Mouse (Mus musculus) MEL (cell line): Measurements from ENCODE around the gene Uaca. TPM values are rescaled to one million over a fixed set of nuclear protein-coding genes. Genes with fewer than 3 reads are reported as not detected.

ENCODE experiments used
- DNase-seq: peaks from one replicate; pipeline ENCODE4 v3.0.0; 2011; ENCODE audit warnings: low read depth, low spot score
- H3K27ac ChIP-seq: 2 replicates; pipeline ENCODE4 v1.5.1; 2012; ENCODE audit warnings: low read depth, mild to moderate bottlenecking, control low read depth, low read length, moderate library complexity; ENCODE audit not compliant: control insufficient read depth
- H3K27me3 ChIP-seq, 2 experiments: fragments of 150-350 bp in 1 of 2; sonication (generic) in 1 of 2; 2 replicates each; pipeline ENCODE4 v1.6.1; 2012; ENCODE audit warnings: low read length in 2 of 2, mild to moderate bottlenecking in 2 of 2, improper control_type of control experiment in 1 of 2, moderate library complexity in 1 of 2; ENCODE audit not compliant: insufficient read depth in 2 of 2, control insufficient read depth in 1 of 2
- H3K36me3 ChIP-seq, 2 experiments: 2 replicates each; pipeline ENCODE4 v1.6.1; 2012 to 2014; ENCODE audit warnings: low read length in 2 of 2, improper control_type of control experiment in 1 of 2, inconsistent platforms in 1 of 2, mild to moderate bottlenecking in 1 of 2; ENCODE audit not compliant: insufficient read depth in 2 of 2, control insufficient read depth in 1 of 2
- H3K4me1 ChIP-seq, 2 experiments: fragments of 150-350 bp in 1 of 2; sonication (generic) in 1 of 2; 2 replicates each; pipeline ENCODE4 v1.6.1; 2012; ENCODE audit warnings: low read length in 2 of 2, improper control_type of control experiment in 1 of 2, mild to moderate bottlenecking in 1 of 2; ENCODE audit not compliant: insufficient read depth in 2 of 2, control insufficient read depth in 1 of 2
- H3K4me3 ChIP-seq, 2 experiments: fragments of 150-350 bp in 1 of 2; sonication (generic) in 1 of 2; 2 replicates each; pipeline ENCODE4 v1.5.1; 2012; ENCODE audit warnings: low read depth in 2 of 2, low read length in 2 of 2, mild to moderate bottlenecking in 2 of 2, moderate library complexity in 2 of 2, control low read depth in 1 of 2, improper control_type of control experiment in 1 of 2; ENCODE audit not compliant: control insufficient read depth in 1 of 2, insufficient read depth in 1 of 2
- H3K79me2 ChIP-seq: 2 replicates; pipeline ENCODE4 v1.6.1; 2012; ENCODE audit warnings: mild to moderate bottlenecking, low read length, moderate library complexity; ENCODE audit not compliant: control insufficient read depth, poor library complexity, insufficient read depth
- H3K9ac ChIP-seq: 2 replicates; pipeline ENCODE4 v1.6.1; 2012; ENCODE audit warnings: low read depth, mild to moderate bottlenecking, control low read depth, low read length, moderate library complexity; ENCODE audit not compliant: control insufficient read depth, poor library complexity, severe bottlenecking
- H3K9me3 ChIP-seq: fragments of 150-350 bp; sonication (generic); replicated peaks from 2 replicates; pipeline ENCODE4 v1.6.1; 2012; ENCODE audit warnings: mild to moderate bottlenecking, low read length, improper control_type of control experiment, moderate library complexity; ENCODE audit not compliant: insufficient read depth
- CHD2 ChIP-seq: IDR thresholded peaks from 2 replicates; pipeline ENCODE4 v1.6.1; 2011; ENCODE audit warnings: low read length, improper control_type of control experiment
- CTCF ChIP-seq, 3 experiments: IDR thresholded peaks in 2 of 3; conservative IDR thresholded peaks in 1 of 3; 2 replicates each; pipeline ENCODE4 v1.5.1; 2011 to 2012; ENCODE audit warnings: low read length in 3 of 3, low read depth in 2 of 3, mild to moderate bottlenecking in 2 of 3, improper control_type of control experiment in 1 of 3, inconsistent platforms in 1 of 3, mixed read lengths in 1 of 3, moderate library complexity in 1 of 3; ENCODE audit not compliant: control insufficient read depth in 1 of 3, insufficient read depth in 1 of 3, poor library complexity in 1 of 3, severe bottlenecking in 1 of 3
- E2F4 ChIP-seq: IDR thresholded peaks from 2 replicates; pipeline ENCODE4 v1.6.1; 2011; ENCODE audit warnings: low read depth, low read length, improper control_type of control experiment, borderline replicate concordance
- ELF1 ChIP-seq: IDR thresholded peaks from 2 replicates; pipeline ENCODE4 v1.6.1; 2014; ENCODE audit warnings: low read depth, mild to moderate bottlenecking, inconsistent platforms, low read length, improper control_type of control experiment, moderate library complexity
- EP300 ChIP-seq, 2 experiments: IDR thresholded peaks; 2 replicates each; pipeline ENCODE4 v1.6.1; 2011; ENCODE audit warnings: improper control_type of control experiment in 2 of 2, low read length in 2 of 2, low read depth in 1 of 2, mild to moderate bottlenecking in 1 of 2
- ETS1 ChIP-seq: IDR thresholded peaks from 2 replicates; pipeline ENCODE4 v1.6.1; 2012; ENCODE audit warnings: low read depth, mild to moderate bottlenecking, inconsistent platforms, low read length, improper control_type of control experiment, moderate library complexity
- GABPA ChIP-seq: IDR thresholded peaks from 2 replicates; pipeline ENCODE4 v1.6.1; 2012; ENCODE audit warnings: low read depth, mild to moderate bottlenecking, inconsistent platforms, low read length, improper control_type of control experiment, moderate library complexity
- GATA1 ChIP-seq: IDR thresholded peaks from 2 replicates; pipeline ENCODE4 v1.6.1; 2011; ENCODE audit warnings: low read depth, low read length, improper control_type of control experiment
- HCFC1 ChIP-seq: IDR thresholded peaks from 2 replicates; pipeline ENCODE4 v1.6.1; 2012; ENCODE audit warnings: low read depth, mild to moderate bottlenecking, inconsistent platforms, low read length, improper control_type of control experiment, moderate library complexity
- MAFK ChIP-seq: IDR thresholded peaks from 2 replicates; pipeline ENCODE4 v1.6.1; 2011; ENCODE audit warnings: low read depth, mild to moderate bottlenecking, low read length, improper control_type of control experiment, borderline replicate concordance
- MAX ChIP-seq: IDR thresholded peaks from 2 replicates; pipeline ENCODE4 v1.6.1; 2011; ENCODE audit warnings: low read length, improper control_type of control experiment
- MAZ ChIP-seq: IDR thresholded peaks from 2 replicates; pipeline ENCODE4 v1.6.1; 2012; ENCODE audit warnings: low read depth, mild to moderate bottlenecking, inconsistent platforms, low read length, improper control_type of control experiment
- NELFE ChIP-seq: IDR thresholded peaks from 2 replicates; pipeline ENCODE4 v1.6.1; 2011; ENCODE audit warnings: low read depth, low read length, improper control_type of control experiment
- POLR2A ChIP-seq, 2 experiments: IDR thresholded peaks; 2 replicates each; pipeline ENCODE4 v1.6.1; 2011 to 2012; ENCODE audit warnings: low read length in 2 of 2, mild to moderate bottlenecking in 2 of 2, control low read depth in 1 of 2, improper control_type of control experiment in 1 of 2, low read depth in 1 of 2, moderate library complexity in 1 of 2; ENCODE audit not compliant: control insufficient read depth in 1 of 2, insufficient read depth in 1 of 2, poor library complexity in 1 of 2
- POLR2AphosphoS2 ChIP-seq: IDR thresholded peaks from 2 replicates; pipeline ENCODE4 v1.6.1; 2011; ENCODE audit warnings: low read length, improper control_type of control experiment
- POLR2AphosphoS5 ChIP-seq: IDR thresholded peaks from 2 replicates; pipeline ENCODE4 v1.6.1; 2012; ENCODE audit warnings: low read depth, borderline replicate concordance, mild to moderate bottlenecking, inconsistent platforms, low read length, moderate library complexity, mixed read lengths
- RAD21 ChIP-seq: IDR thresholded peaks from 2 replicates; pipeline ENCODE4 v1.6.1; 2011; ENCODE audit warnings: mild to moderate bottlenecking, low read depth, low read length, improper control_type of control experiment
- TAL1 ChIP-seq: IDR thresholded peaks from 2 replicates; pipeline ENCODE4 v1.6.1; 2012; ENCODE audit warnings: mild to moderate bottlenecking, inconsistent platforms, low read length, moderate library complexity, mixed read lengths
- TBP ChIP-seq: IDR thresholded peaks from 2 replicates; pipeline ENCODE4 v1.8.0; 2011; ENCODE audit warnings: low read depth, low read length, improper control_type of control experiment
- USF2 ChIP-seq, 2 experiments: IDR thresholded peaks; 2 replicates each; pipeline ENCODE4 v1.6.1; 2011 to 2012; ENCODE audit warnings: improper control_type of control experiment in 2 of 2, low read length in 2 of 2, borderline replicate concordance in 1 of 2, inconsistent platforms in 1 of 2, low read depth in 1 of 2, mild to moderate bottlenecking in 1 of 2; ENCODE audit not compliant: insufficient read depth in 1 of 2
- ZC3H11A ChIP-seq: IDR thresholded peaks from 2 replicates; pipeline ENCODE4 v1.6.1; 2012; ENCODE audit warnings: low read depth, mild to moderate bottlenecking, inconsistent platforms, low read length, improper control_type of control experiment
- ZKSCAN1 ChIP-seq: IDR thresholded peaks from 2 replicates; pipeline ENCODE4 v1.6.1; 2012; ENCODE audit warnings: low read depth, mild to moderate bottlenecking, inconsistent platforms, low read length, improper control_type of control experiment, moderate library complexity
- ZMIZ1 ChIP-seq: IDR thresholded peaks from 2 replicates; pipeline ENCODE4 v1.6.1; 2012; ENCODE audit warnings: low read depth, mild to moderate bottlenecking, inconsistent platforms, low read length, improper control_type of control experiment, moderate library complexity
- polyA plus RNA-seq, 2 experiments: library from polyadenylated mRNA; stranded (reverse) in 1 of 2; unstranded in 1 of 2; fragments of >175 nt in 1 of 2; fragments of >200 nt in 1 of 2; gene quantifications; 2 replicates each; pipeline versions ENCODE4 v1.2.1 to v1.2.4; 2012; ENCODE audit warnings: low replicate concordance in 2 of 2, low read depth in 1 of 2; ENCODE audit not compliant: insufficient read length in 2 of 2, insufficient read depth in 1 of 2, missing spikeins in 1 of 2
- total RNA-seq: library from RNA; depleted of rRNA; stranded (reverse); fragments of 300-350 nt; gene quantifications from 2 replicates; pipeline ENCODE4 v1.2.3, GENCODE M21; 2012

Uaca gene
- total and polyA plus RNA-seq, 3 experiments = 10.9 to 11.4 TPM; not detected in 1

DNA sequence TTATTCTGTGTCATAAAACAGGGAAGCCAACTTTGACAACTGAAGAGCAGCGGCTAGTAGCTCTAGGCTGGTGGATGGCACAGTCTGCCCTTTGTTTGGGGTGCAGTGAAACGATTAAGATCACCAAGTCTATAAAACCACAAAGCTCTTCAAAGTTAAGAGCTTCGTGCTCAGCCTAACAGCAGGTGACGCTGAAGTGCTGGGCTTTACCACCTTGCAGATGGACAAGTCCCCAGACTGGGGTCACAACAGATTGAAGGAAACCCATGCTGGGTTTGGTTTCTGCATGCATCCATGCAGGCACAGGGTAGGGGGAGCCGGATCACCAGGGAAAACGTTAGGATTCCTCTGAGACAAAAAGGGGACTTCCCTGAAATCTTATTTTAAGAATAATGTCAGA, 47.8 kb upstream of the Uaca start:
- H3K27me3 ChIP-seq = peaks cover 2 to 5% of the 10 kb centered on the region in 2 experiments; a peak in 3 of 4 replicates
- no peaks in the 10 kb centered on the region for H3K4me1 ChIP-seq
- no peaks in the 10 kb centered on the region for H3K36me3 ChIP-seq
- H3K79me2 ChIP-seq = no peaks in the 10 kb centered on the region
- H3K9ac ChIP-seq = no peak overlapping the region
- no peak for TF ChIP-seq MAFK
- no peak for TF ChIP-seq GABPA
- no peak for TF ChIP-seq E2F4
- no peak for TF ChIP-seq CTCF (IDR thresholded peaks at IDR 0.05 in 2 of 3, conservative IDR thresholded peaks at IDR 0.05 in 1 of 3; ENCODE audit: control insufficient read depth in 1 of 3, insufficient read depth in 1 of 3, low read depth in 2 of 3, low read length in 3 of 3, poor library complexity in 1 of 3, severe bottlenecking in 1 of 3)
- TF ChIP-seq, all 39 proteins: peak for 0
- no peaks in the 10 kb centered on the region for H3K9me3 ChIP-seq
- no peak overlapping the region for H3K4me3 ChIP-seq
- H3K27ac ChIP-seq = no peak overlapping the region
- DNase-seq = no peak

DNA sequence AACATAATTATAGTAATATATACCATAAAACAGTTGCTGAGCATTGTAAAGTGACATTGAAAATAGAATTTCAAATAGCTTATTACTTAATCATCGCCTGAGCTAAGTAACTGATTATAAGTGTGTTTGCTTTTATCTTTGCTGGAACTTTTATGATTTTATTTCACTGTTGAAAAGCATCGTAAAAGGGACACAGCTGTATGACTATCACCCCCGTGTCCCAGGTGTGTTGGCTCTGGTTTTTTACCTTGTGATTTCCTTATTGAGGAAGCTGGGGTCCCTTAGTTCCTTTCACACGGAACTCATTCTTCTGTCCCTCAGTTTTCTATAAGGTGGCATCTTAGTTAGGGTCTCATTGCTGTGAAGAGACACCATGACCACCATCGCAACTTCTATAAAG, 46.7 kb upstream of the Uaca start:
- no peak overlapping the region for H3K9ac ChIP-seq
- TF ChIP-seq ETS1 = no peak
- TF ChIP-seq ELF1 = no peak
- TF ChIP-seq EP300 (IDR thresholded peaks at IDR 0.05; ENCODE audit: low read depth in 1 of 2, low read length in 2 of 2) = no peak
- TF ChIP-seq ZMIZ1 = no peak
- TF ChIP-seq ZKSCAN1 = no peak
- TF ChIP-seq POLR2AphosphoS2 = no peak
- no peak for TF ChIP-seq MAFK
- no peak for TF ChIP-seq POLR2AphosphoS5
- no peak for TF ChIP-seq HCFC1
- TF ChIP-seq TBP = no peak
- no peak for TF ChIP-seq CHD2
- no peak for TF ChIP-seq USF2 (IDR thresholded peaks at IDR 0.05; ENCODE audit: borderline replicate concordance in 1 of 2, insufficient read depth in 1 of 2, low read depth in 1 of 2, low read length in 2 of 2)
- no peak for TF ChIP-seq ZC3H11A
- no peak for TF ChIP-seq RAD21
- TF ChIP-seq POLR2A (IDR thresholded peaks at IDR 0.05; ENCODE audit: control insufficient read depth in 1 of 2, insufficient read depth in 1 of 2, low read depth in 1 of 2, low read length in 2 of 2, poor library complexity in 1 of 2) = no peak
- no peak for TF ChIP-seq MAX
- TF ChIP-seq MAZ = no peak
- no peak for TF ChIP-seq NELFE
- TF ChIP-seq GATA1 = no peak
- TF ChIP-seq TAL1 = no peak
- H3K27ac ChIP-seq = no peak overlapping the region
- no peaks in the 10 kb centered on the region for H3K79me2 ChIP-seq
- no peaks in the 10 kb centered on the region for H3K36me3 ChIP-seq
- H3K27me3 ChIP-seq = peaks cover 2 to 5% of the 10 kb centered on the region in 2 experiments; a peak in 3 of 4 replicates
- no peaks in the 10 kb centered on the region for H3K9me3 ChIP-seq
- no peak overlapping the region for H3K4me3 ChIP-seq
- H3K4me1 ChIP-seq = no peaks in the 10 kb centered on the region
- DNase-seq = no peak
